Mouse (Mus musculus): ENCODE measurements around the gene Nkx6-2. TPM values are rescaled to one million over a fixed set of nuclear protein-coding genes. Genes with fewer than 3 reads are reported as not detected.

Gene Nkx6-2
- total RNA-seq, 2 experiments from 2014 or later: 0.14 TPM; not detected in 1

Other genes starting within 250 kb of the Nkx6-2 start
- 100 to 1,000 TPM; 183 to 186 TPM for gene Inpp5a, start 193.7 kb downstream of the Nkx6-2 start, total RNA-seq (2021)
- gene Cfap46, start 101.0 kb upstream of the Nkx6-2 start, total RNA-seq (2021): not detected